Mouse (Mus musculus) neutrophil, adult 5-6 weeks (primary cell): ENCODE data around the gene Klk14. TPM values are rescaled to one million over a fixed set of nuclear protein-coding genes. Genes with fewer than 3 reads are reported as not detected.

Experiments
- ATAC-seq: fragments of 151-379, 151-347 bp; 2 replicates; pipeline ENCODE4 v1.8.0; 2017; ENCODE audit warnings: mild to moderate bottlenecking, moderate TSS enrichment; ENCODE audit not compliant: insufficient number of reproducible peaks, poor library complexity, low FRiP score, severe bottlenecking; ENCODE audit errors: extremely low read depth
- total RNA-seq: library from RNA; stranded (forward); fragments of 200-1000 nt; gene quantifications from 2 replicates; pipeline ENCODE4 v1.2.3, GENCODE M21; 2017

Klk14 gene
- total RNA-seq, 1 experiment from 2014 or later: not detected

DNA sequence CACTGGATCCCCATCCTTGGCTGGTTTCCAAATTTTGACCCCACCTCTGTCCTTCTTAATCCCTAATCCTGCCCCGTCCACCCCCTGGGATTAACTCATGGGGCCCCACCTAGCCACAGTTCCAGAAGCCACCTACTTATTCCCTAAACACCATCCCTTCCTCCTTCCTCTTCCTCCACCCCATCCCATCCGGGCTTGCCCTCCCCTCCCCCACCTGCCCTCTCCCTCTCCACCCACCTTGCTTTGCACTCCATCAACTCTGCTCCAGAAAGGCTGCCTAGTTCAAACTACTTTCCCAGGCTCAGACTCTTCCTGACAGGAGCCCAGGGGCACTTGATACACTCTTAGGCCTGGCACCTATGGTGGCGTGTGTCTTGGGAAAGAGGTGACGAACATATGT is 22.0 kb downstream of the Klk14 start, which contains the start of gene Klk13:
Gene Klk13, plus strand, starts transcription at position 301 of the 400 bp plus-strand sequence.
- ATAC-seq: no peak

DNA sequence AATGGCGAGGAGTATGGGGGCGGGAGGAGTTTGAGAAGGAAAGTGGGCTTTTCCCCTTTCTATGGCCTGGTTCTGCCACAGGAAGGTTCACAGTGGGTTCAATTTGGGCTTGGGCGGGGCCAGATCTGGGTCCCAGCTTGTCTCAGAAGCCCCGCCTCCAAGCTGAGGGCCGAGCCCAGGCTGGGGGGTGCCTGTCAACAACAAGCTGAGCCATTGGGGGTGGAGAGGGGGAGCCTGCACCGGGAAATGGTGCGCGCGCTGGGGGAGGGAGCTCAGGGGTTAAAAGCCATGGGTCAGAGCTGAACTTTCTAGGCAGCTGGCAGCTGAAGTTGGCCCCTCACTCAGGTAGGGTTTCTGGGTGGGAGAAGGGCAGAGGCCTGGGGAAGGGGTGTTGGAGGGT is 22.7 kb downstream of the Klk14 start:
- ATAC-seq: no peak

DNA sequence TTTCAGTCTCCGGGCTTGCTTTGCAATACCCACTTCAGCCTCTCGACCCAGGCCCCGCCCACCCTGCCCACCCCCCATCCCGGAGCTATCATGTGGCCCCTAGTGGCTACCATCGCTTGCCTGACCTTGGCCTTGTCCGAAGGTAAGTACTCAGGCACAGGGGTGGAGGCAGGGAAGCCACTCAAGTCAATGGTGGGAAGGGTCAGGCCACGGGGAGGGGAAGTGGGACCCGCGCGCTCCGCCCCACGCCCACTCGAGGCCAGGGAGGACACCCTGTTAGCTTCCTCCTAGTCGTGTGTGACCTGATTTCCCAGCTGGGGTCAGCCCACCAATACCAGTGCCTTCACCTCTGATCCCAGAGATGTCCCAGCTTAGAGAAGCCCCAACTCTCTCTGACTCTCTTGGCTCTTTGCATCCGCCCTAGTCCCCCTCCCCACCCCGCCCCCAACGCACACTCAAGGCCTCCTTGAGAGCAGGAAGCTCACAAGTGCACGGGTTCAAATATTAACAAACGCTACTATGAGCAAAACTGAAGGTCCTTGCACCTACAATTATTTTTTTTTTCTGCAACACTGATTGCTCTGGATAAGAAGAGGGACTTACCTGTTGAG is 23.6 kb downstream of the Klk14 start:
- no peak for ATAC-seq

Other genes starting within 250 kb of the Klk14 start
- gene Cldnd2, start 249.6 kb upstream of the Klk14 start, total RNA-seq: not detected in 2 replicates
- gene Etfb, start 246.3 kb upstream of the Klk14 start, total RNA-seq: 36.3 and 42.4 TPM in 2 replicates
- not detected in 2 replicates for gene Gm45233, start 246.3 kb upstream of the Klk14 start, total RNA-seq
- 11.4 and 17.1 TPM in 2 replicates for gene Vsig10l, start 227.3 kb upstream of the Klk14 start, total RNA-seq
- not detected in 2 replicates for gene Iglon5, start 200.3 kb upstream of the Klk14 start, total RNA-seq
- gene 4931406B18Rik, start 184.5 kb upstream of the Klk14 start, total RNA-seq: 1.9 and 2.1 TPM in 2 replicates
- gene Cd33, start 146.0 kb upstream of the Klk14 start, total RNA-seq: 246 and 256 TPM in 2 replicates
- gene Zfp658, start 128.2 kb upstream of the Klk14 start, total RNA-seq: 3.3 and 3.7 TPM in 2 replicates
- 9.1 and 9.7 TPM in 2 replicates for gene Zfp719, start 110.8 kb upstream of the Klk14 start, total RNA-seq
- gene Zfp819, start 83.2 kb upstream of the Klk14 start, total RNA-seq: 0.23 and 1.6 TPM in 2 replicates
- gene Ceacam18, start 55.7 kb upstream of the Klk14 start, total RNA-seq: 1.0 TPM in 1 of 2 replicates, not detected in the other
- gene Siglece, start 30.3 kb upstream of the Klk14 start, total RNA-seq: 135 and 136 TPM in 2 replicates
- 1.9 and 2.8 TPM in 2 replicates for gene Ctu1, start 18.4 kb upstream of the Klk14 start, total RNA-seq
- gene Klk13, start 22.1 kb downstream of the Klk14 start, total RNA-seq: not detected in 2 replicates
- gene Klk12, start 78.5 kb downstream of the Klk14 start, total RNA-seq: not detected in 2 replicates
- not detected in 2 replicates for gene Klk11, start 84.2 kb downstream of the Klk14 start, total RNA-seq
- gene Klk10, start 90.6 kb downstream of the Klk14 start, total RNA-seq: 0.35 TPM in 1 of 2 replicates, not detected in the other
- gene Klk9, start 101.5 kb downstream of the Klk14 start, total RNA-seq: not detected in 2 replicates
- gene Klk8, start 107.2 kb downstream of the Klk14 start, total RNA-seq: 4.1 TPM in 2 replicates
- not detected in 2 replicates for gene Klk7, start 120.9 kb downstream of the Klk14 start, total RNA-seq
- gene Klk6, start 134.1 kb downstream of the Klk14 start, total RNA-seq: not detected in 2 replicates
- gene Klk5, start 151.6 kb downstream of the Klk14 start, total RNA-seq: not detected in 2 replicates
- not detected in 2 replicates for gene Klk4, start 190.7 kb downstream of the Klk14 start, total RNA-seq
- gene Klk15, start 243.3 kb downstream of the Klk14 start, total RNA-seq: not detected in 2 replicates